Mouse (Mus musculus) ES-Bruce4 (cell line): ENCODE measurements around the gene Akt2. TPM values are rescaled to one million over a fixed set of nuclear protein-coding genes. Genes with fewer than 3 reads are reported as not detected.
A peak's percentile ranks its signal among the peaks of the same experiment; 100 is the strongest.
"Not testable (repeated sequence)": the region's sequence is repeated elsewhere in the genome, so short reads cannot be mapped to it uniquely, and the experiment has no call there.

ENCODE experiments used
- H3K27ac ChIP-seq: 2 replicates; pipeline ENCODE4 v1.5.1; 2012; ENCODE audit warnings: low read length, inconsistent platforms; ENCODE audit not compliant: insufficient read depth
- H3K27me3 ChIP-seq: 2 replicates; pipeline ENCODE4 v1.6.1; 2012; ENCODE audit warnings: mild to moderate bottlenecking, low read length, inconsistent platforms; ENCODE audit not compliant: control insufficient read depth, poor library complexity, insufficient read depth, severe bottlenecking
- H3K36me3 ChIP-seq: 2 replicates; pipeline ENCODE4 v1.6.1; 2012; ENCODE audit warnings: inconsistent platforms, mild to moderate bottlenecking, low read length, moderate library complexity; ENCODE audit not compliant: control insufficient read depth, poor library complexity, insufficient read depth, severe bottlenecking
- H3K4me1 ChIP-seq: one replicate; pipeline ENCODE4 v1.8.1; 2011; ENCODE audit warnings: low read length; ENCODE audit not compliant: control insufficient read depth, insufficient read depth
- H3K4me3 ChIP-seq: 2 replicates; pipeline ENCODE4 v1.5.1; 2011; ENCODE audit warnings: low read depth, mild to moderate bottlenecking, low read length
- H3K9ac ChIP-seq: 2 replicates; pipeline ENCODE4 v1.6.1; 2012; ENCODE audit warnings: low read depth, mild to moderate bottlenecking, inconsistent platforms; ENCODE audit not compliant: poor library complexity, severe bottlenecking
- H3K9me3 ChIP-seq: replicated peaks from 2 replicates; pipeline ENCODE4 v1.6.1; 2012; ENCODE audit warnings: mild to moderate bottlenecking, low read length, inconsistent platforms; ENCODE audit not compliant: control insufficient read depth, poor library complexity, insufficient read depth, severe bottlenecking
- CTCF ChIP-seq: IDR thresholded peaks from one replicate; pipeline ENCODE4 v1.8.1; 2011; ENCODE audit warnings: low read depth, low read length
- EP300 ChIP-seq: IDR thresholded peaks from 2 replicates; pipeline ENCODE4 v1.6.1; 2011; ENCODE audit warnings: low read depth, low read length; ENCODE audit not compliant: insufficient read depth
- POLR2A ChIP-seq: IDR thresholded peaks from one replicate; pipeline ENCODE4 v1.8.1; 2011; ENCODE audit warnings: low read length; ENCODE audit not compliant: insufficient read depth
- polyA plus RNA-seq: library from polyadenylated mRNA; stranded (reverse); fragments of >200 nt; gene quantifications from 2 replicates; pipeline ENCODE4 v1.2.4, GENCODE M21; 2011; ENCODE audit warnings: low read depth; ENCODE audit not compliant: missing spikeins, insufficient read depth, insufficient read length

Gene Akt2
- polyA plus RNA-seq, 1 experiment = 38.7 TPM

GRCm38 (mm10) chr7:27628190-27628589, 36.8 kb downstream of the Akt2 start:
- Histone ChIP-seq H3K27me3 (no peaks in the 10 kb centered on the region), H3K36me3 (peaks cover 14% of the 10 kb centered on the region; the same call in 1 of the 2 replicates), H3K4me1 (no peaks in the 10 kb centered on the region), H3K4me3 (no peak overlapping the region), H3K9me3 (no peaks in the 10 kb centered on the region), H3K27ac (no peak overlapping the region), H3K9ac (no peak overlapping the region)
- TF ChIP-seq EP300 (no peak), CTCF (no peak), POLR2A (no peak)

- peaks cover 14% of the 10 kb centered on the region; the same call in 1 of the 2 replicates for H3K36me3 ChIP-seq
- not testable (repeated sequence) for H3K9ac ChIP-seq, H3K4me1 ChIP-seq, H3K9me3 ChIP-seq, H3K27ac ChIP-seq, H3K27me3 ChIP-seq, H3K4me3 ChIP-seq
Measured at GRCm38 (mm10) chr7:27628816-27629215, 37.5 kb downstream of the Akt2 start.

GRCm38 (mm10) chr7:27631439-27631838, 40.1 kb downstream of the Akt2 start:
- Histone ChIP-seq H3K4me3 (no peak overlapping the region), H3K27me3 (no peaks in the 10 kb centered on the region), H3K27ac (no peak overlapping the region), H3K9me3 (no peaks in the 10 kb centered on the region), H3K36me3 (peaks cover 14% of the 10 kb centered on the region; the same call in 1 of the 2 replicates), H3K9ac (no peak overlapping the region), H3K4me1 (no peaks in the 10 kb centered on the region)
- TF ChIP-seq EP300 (no peak), POLR2A (no peak), CTCF (no peak)

- peaks cover 16% of the 10 kb centered on the region; the same call in 1 of the 2 replicates for H3K36me3 ChIP-seq
- H3K9me3 ChIP-seq = no peaks in the 10 kb centered on the region
- H3K27me3 ChIP-seq = no peaks in the 10 kb centered on the region
- no peak overlapping the region for H3K4me3 ChIP-seq
- TF ChIP-seq CTCF = no peak
- TF ChIP-seq POLR2A = no peak
- no peak for TF ChIP-seq EP300
- H3K9ac ChIP-seq = no peak overlapping the region
- H3K4me1 ChIP-seq = no peaks in the 10 kb centered on the region
- 0 out of 2 replicates have a peak overlapping the region, but pooled peaks have one; percentile 31 for H3K27ac ChIP-seq
Measured at GRCm38 (mm10) chr7:27633166-27633565, 41.8 kb downstream of the Akt2 start.

- no peaks in the 10 kb centered on the region for H3K9me3 ChIP-seq
- H3K4me3 ChIP-seq = no peak overlapping the region
- TF ChIP-seq EP300 = no peak
- TF ChIP-seq POLR2A = no peak
- no peak for TF ChIP-seq CTCF
- no peaks in the 10 kb centered on the region for H3K27me3 ChIP-seq
- H3K4me1 ChIP-seq = no peaks in the 10 kb centered on the region
- no peak overlapping the region for H3K27ac ChIP-seq
- H3K36me3 ChIP-seq = peaks cover 8% of the 10 kb centered on the region; the same call in 1 of the 2 replicates
- H3K9ac ChIP-seq = no peak overlapping the region
Measured at GRCm38 (mm10) chr7:27634691-27635090, 43.3 kb downstream of the Akt2 start.

- H3K4me3 ChIP-seq, H3K9ac ChIP-seq, H3K27ac ChIP-seq: not testable (repeated sequence)
Measured at GRCm38 (mm10) chr7:27635094-27635493, 43.7 kb downstream of the Akt2 start.

More at GRCm38 (mm10) chr7:27635094-27635493, 43.7 kb downstream of the Akt2 start:
- H3K4me1 ChIP-seq, H3K9me3 ChIP-seq, H3K36me3 ChIP-seq, H3K27me3 ChIP-seq: not testable (repeated sequence)
